Mouse (Mus musculus) left cerebral cortex, adult 9 months (tissue): ENCODE data around the gene Noa1.

Experiments used
- DNase-seq, 2 experiments: peaks; one replicate each; pipeline ENCODE4 v3.0.0; 2022; ENCODE audit warnings: low spot score in 2 of 2

Noa1 gene

DNA sequence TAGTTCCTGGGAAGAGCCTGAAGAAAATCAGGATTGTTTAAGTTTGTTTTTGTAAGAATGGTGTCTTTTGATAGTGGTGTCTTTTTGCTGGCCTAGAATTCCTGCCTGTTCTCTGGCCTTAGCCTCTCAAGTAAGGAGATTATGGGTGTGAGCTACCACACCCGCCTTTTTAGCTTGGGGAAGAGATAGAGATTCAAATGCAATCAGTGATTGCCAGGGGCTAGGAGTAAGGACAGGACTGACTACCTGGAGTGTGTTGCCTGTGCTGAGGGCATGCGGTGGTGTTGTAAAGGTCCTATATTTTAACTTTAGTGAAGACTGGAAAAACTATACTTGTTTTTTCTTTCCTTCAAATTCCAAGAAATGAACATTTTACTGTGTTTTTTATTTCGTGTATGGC lies 55.5 kb downstream of the Noa1 start:
- DNase-seq = no peak

DNA sequence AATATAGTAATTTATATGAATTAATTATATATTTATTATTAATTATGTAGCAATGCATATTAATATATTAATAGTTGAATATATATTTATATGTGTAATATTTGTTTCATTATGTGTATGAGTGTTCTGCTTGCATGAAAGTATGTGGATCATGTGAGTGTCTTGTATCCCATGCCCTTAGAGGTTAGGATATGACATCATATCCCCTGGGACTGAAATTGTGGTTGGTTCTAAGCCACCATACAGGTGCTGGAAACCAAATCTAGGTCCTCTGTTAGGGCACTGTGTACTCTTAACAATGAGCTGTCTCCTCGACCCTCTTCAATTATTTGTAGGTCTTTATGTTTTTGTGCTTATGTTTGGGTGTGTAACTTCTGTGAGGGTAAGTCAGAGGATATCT lies 56.7 kb downstream of the Noa1 start:
- no peak for DNase-seq

DNA sequence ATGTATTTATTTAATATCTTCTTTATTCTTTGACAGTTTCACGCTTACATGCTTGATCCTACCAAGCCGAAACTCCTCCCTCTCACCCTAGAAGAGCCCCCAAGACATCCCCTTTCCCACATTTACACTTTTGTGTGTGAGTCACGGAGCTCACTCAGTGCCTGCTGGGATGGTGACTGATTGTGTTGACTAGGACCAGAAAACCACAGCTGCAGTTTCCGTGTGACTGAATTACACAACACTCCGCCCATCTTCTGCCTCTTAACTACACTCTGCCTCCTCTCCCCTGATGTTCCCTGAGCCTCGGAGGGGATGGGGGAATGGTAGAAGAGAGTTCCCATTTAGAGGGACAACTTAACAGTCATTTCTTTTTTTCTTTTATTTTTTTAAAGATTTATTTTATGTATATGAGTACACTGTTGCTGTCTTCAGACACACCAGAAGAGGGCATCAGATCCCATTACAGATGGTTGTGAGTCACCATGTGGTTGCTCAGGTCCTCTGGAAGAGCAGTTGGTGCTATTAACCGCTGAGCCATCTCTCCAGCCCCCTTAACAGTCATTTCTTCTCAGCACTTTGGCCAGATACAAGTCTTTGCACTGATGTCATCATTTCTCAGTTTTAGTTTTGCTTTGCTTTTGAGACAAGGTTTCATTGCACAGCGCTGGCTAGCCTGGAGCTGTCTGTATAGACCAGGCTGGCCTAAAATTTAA lies 57.6 kb downstream of the Noa1 start:
- DNase-seq = no peak

DNA sequence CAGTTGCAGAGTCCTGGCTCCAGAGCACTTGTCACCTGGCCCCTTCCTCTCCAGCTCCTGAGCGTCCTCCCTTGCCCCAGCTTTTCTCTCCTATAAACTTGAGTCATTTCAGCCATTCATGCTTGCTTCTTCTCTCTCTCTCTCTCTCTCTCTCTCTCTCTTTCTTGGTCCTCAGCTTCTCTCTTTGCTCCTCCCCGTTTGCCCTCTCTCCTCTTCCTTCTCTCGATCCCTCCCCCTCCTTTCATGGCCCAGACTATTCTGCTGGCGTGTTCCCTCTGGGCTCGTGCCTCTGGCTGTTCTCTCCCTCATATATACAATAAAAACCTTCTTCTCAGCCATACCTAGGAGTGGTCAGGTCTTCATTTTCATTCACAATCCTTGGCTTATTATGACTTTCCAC lies 58.2 kb downstream of the Noa1 start:
- DNase-seq = no peak

DNA sequence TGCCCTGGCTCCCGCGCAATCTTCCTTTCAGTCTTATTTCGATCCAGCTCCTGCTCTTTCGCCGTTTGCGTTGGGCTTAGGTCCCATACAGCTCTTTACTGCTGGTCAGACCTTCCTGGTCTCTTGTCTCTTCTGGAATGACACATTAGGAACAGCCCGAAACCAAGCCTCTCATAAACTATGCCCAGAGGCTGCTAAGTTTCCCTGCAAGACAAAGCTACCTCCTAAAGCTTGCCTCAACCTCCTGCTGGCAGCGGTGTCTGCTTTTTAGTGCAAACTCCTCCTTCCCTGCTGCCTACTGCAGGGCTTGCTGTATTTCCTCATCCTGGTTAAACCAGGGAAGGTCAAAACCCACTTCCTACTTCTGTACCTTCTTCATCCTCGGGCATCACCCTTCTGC lies 59.8 kb downstream of the Noa1 start:
- DNase-seq = no peak

DNA sequence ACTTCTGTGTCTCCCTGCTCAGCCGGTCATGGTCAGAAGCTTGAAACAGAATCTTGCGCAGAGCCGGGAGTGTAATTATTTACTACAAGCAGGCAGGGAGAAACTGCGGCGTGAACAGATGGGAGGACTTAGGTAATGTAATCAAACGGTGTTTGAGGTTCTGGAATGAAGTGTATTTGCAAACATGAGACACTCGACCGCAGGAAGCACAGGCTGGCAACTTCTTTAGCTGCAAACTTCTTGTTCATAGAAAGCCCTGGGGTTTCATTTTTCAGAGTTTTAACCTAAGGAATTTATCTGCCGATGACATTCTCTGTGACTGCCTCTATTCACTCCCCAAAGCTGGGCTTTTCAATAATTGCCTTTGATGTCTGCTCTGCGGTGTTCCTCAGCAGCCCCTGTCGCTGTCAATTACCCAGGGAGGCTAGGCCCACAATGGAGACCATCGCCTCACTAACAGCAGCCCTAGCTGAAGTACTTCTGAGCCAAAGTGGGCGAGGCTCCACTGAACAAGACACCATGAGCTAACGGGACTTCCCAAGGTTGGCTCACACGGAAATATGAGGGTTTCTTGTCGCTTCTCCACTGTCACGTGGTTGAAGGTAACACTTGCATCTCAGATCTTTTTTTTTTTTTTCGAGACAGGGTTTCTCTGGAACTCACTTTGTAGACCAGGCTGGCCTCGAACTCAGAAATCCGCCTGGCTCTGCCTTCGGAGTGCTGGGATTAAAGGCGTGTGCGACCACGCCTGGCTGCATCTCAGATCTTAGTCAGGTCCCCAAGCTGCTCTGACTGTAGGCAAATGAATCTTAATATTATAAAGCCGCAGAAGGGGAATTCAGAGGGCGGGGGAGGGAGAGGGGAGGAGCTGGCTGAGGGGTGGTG lies 63.9 kb downstream of the Noa1 start:
- no peak for DNase-seq

DNA sequence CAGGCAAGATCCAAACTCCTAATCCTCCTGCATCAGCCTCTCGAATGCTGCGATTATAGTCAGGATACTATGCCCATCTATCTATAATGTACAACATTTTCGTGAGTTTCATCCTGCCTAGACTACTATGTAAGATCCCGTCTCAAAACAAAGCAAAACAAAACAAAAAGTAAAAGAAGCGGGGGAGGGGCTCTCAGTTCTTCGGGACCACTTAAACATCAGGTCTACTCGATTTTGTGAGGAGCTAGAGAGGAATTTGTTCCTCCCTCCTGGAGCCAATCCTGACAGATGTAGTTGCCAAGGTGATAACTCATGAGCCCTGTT lies 64.5 kb downstream of the Noa1 start:
- DNase-seq = no peak

DNA sequence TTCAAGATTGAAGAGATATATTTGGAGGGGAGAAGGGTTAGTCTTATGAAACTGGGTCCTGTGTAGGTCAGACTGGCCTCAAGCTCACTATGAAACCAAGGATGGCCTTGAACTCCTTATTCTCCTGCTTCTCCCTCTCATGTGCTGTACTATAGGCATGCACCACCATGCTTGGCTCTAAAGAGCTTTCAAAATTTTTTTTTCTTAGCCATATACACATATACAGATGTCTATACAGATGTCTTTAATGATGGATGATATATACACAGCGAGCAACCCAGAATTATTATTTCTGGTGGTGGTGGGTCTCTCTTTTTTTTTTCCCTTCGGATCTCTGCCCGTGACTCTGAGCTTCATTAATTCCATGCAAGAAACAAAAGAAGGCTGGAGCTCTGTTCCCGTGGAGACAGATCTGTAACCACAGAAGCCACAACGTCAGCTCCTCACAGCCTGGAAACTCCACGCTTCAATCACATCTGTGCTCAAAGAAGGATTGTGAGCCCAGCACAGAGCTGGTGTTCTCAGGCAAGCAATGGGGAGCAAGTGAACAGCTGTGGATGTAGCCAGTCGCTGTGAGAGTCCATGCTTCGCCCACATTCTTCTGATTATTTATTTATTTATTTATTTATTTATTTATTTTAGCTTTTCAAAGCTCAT lies 65.4 kb downstream of the Noa1 start:
- DNase-seq = no peak
